Mouse (Mus musculus): ENCODE results near the gene Prkg2.

Prkg2 gene

GRCm38 (mm10) chr5:99036596-99037441 lies at the start of gene Prkg2:
Gene Prkg2, minus strand, starts transcription at chr5:99037351.
- DNase-seq (ENCODE audit: low spot score in 2 of 2): peak; percentile 27 to 31

GRCm38 (mm10) chr5:99083955-99084354 lies 46.8 kb upstream of the Prkg2 start:
- DNase-seq (ENCODE audit: low spot score in 2 of 2): no peak

GRCm38 (mm10) chr5:99078375-99078774 lies 41.2 kb upstream of the Prkg2 start:
- no peak for DNase-seq (ENCODE audit: low spot score in 2 of 2)

- DNase-seq (ENCODE audit: low spot score in 2 of 2): no peak
These were observed 31.2 kb upstream of the Prkg2 start for GRCm38 (mm10) chr5:99068391-99068790.

GRCm38 (mm10) chr5:99062582-99062981 lies 25.4 kb upstream of the Prkg2 start:
- DNase-seq (ENCODE audit: low spot score in 2 of 2): no peak

GRCm38 (mm10) chr5:99039021-99039420 lies 1.9 kb upstream of the Prkg2 start:
- no peak for DNase-seq (ENCODE audit: low spot score in 2 of 2)

DNA sequence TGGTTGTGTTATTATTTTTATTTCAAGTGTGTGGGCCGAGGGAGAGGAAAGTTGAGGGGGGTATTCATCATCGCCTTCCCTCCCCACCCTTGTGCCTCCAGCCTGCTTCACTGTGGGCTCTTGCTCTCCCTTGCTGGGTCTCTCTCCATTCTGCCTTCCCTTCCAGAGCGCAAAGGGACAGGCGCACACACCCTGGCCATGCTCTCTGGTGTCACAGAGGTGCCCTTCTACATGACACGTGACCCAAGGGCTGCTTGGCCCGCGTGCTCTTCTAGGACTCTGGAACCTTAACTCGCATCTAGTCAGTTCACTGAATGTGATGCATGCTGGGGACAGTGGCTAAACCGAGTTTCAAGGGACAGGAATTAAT lies 276 bp upstream of the Prkg2 start:
- no peak for DNase-seq (ENCODE audit: low spot score in 2 of 2)

- no peak for DNase-seq (ENCODE audit: low spot score in 2 of 2)
These were observed 1.2 kb downstream of the Prkg2 start for GRCm38 (mm10) chr5:99035961-99036360.

- DNase-seq (ENCODE audit: low spot score in 2 of 2): no peak
These were observed 5.5 kb downstream of the Prkg2 start for GRCm38 (mm10) chr5:99031551-99032149.

DNA sequence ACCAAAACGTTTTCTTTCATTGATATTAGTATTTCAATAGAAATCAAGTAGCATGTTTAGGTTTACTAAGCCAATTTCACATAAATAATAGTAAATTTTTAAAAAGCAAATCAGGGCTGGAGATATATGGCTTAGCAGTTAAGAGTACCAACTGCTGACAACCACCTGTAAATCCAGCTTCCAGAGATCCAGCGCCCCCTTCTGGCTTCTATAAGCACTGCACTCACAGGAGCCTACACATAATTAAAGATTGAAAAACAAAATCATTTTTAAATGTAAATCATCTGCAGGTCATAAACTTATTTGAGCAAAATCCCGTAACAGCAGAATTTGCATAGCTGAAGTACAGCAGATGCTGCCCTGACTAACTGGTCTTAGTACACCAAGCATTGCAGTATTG lies 10.8 kb downstream of the Prkg2 start:
- no peak for DNase-seq (ENCODE audit: low spot score in 2 of 2)

DNA sequence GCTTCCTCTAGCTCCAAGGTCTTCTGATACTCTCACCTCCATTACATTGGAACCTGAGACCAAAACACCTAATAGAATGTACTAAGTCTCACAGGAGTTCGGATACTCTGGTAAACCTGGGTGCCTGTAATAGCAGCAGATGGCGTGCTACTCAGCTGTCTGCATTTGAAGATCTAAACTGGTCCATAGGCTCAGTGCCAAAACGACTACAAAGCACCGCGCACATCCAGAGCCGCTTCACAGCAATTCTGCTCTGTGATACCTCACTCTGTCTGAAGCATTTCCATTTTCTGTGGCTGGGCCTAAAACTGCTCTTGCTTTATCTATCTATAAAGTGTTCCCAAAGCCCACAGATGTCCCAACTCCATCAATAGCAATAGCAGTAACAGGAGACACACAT lies 17.4 kb downstream of the Prkg2 start:
- DNase-seq (ENCODE audit: low spot score in 2 of 2): peak; percentile 19 to 27

GRCm38 (mm10) chr5:99015140-99015539 lies 22.0 kb downstream of the Prkg2 start:
- DNase-seq (ENCODE audit: low spot score in 2 of 2): no peak

DNA sequence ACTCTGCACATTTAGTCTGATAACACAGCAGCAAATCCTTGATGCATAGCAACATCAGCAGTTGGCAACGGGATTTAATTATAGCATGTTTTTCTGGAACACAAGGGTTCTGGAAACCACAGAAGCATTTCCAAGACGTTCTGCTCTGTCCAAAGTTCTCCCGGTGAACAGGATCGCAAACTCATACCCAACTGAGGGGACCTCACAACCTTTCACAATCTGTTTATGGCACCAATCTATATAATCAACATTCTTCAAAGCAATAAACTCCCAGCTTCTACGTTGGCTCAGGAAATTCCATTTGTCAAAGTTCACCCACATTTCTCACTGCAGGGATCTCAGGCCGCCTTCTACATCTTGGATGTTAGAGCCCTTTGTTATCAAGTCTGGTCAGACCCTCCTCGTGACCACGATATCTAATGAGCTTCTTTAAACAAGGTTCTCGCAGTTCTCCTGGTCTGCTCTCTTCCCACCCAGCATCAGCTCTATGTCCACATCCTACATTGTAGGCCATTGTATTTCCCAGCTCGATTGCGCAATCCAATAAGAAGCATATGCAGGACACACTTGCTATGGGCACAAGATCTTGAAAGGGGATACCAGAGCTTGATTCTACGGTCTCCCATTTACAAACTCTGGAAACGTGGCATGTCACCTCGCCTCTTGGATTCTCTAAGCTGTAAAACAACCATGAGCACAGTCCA lies 26.6 kb downstream of the Prkg2 start:
- no peak for DNase-seq (ENCODE audit: low spot score in 2 of 2)

- no peak for DNase-seq (ENCODE audit: low spot score in 2 of 2)
These were observed 39.0 kb downstream of the Prkg2 start for GRCm38 (mm10) chr5:98998104-98998503.

DNA sequence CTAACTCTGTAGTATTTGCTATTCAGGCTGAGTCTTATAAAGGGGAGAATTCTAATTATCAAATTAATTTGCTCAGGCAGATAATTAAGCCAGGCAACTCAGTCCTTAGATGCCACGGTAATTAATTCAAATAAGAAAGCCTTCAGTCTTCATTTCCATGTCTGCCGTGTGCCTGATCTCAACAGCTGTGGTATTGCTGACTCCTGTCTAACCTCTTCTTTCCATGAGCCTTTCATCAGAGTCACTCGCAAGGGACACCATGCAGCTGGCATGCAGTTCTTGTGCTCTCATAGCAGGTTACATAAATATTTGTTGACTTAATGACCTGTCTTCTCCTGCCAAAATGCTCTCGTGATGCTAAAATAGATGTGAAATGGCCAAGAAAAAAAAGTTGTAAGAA lies 41.4 kb downstream of the Prkg2 start:
- no peak for DNase-seq (ENCODE audit: low spot score in 2 of 2)

DNA sequence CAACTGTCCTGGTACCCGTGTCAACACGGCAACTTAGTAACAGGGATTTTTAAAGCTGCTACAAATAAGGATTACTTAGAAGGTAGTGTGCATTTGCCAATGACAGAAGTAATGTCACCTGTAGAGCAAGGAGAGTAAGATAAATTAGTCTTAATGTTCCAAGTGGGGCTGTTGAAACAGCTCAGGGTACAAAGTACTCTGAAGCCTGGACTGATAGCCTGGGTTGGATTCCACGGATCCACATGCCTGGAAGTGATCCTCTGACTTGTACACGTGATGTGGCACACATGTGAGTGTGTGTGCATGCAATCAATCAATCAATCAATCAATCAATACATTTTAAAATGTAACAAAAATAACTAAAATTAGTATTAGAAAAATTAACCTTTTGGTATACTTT lies 45.6 kb downstream of the Prkg2 start:
- DNase-seq (ENCODE audit: low spot score in 2 of 2): no peak

GRCm38 (mm10) chr5:98987634-98988033 lies 49.5 kb downstream of the Prkg2 start:
- no peak for DNase-seq (ENCODE audit: low spot score in 2 of 2)

DNA sequence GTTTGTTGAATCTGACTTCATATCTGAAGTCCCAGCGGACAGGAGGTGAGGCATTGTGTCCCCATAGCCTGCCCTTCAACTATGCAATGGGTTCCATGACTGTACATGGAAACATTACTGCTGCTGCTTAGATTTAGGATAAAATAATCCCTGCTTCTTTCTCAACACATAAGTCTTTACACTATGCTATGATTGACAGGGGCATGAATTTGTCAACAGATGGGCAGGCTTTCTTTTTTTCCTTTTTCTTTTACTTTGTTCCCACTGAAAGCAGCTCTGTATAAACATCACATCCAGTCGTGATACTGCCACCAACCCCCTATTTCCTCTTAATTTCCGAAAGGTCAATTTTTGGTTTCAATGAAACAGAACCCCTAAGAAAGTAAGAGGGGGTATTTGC lies 50.0 kb downstream of the Prkg2 start:
- DNase-seq (ENCODE audit: low spot score in 2 of 2): no peak

DNA sequence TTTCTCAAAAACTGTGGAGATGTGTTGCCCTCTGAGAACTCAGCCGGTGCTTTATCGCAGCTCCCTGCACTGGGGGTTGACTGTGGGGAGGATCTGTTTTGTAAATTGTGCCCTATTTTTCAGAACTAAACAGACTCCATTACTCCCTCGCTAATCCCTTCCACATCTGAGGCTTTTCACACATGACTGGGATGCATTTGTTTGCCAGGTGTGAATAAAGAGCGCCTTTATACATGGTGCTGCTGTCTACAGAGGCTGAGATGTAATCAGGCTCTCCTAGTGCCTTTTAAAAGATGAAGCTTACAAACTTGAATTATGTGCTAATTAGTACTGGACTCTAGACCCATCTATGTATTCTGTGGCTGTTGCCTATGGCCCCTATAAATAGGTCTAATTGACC lies 50.7 kb downstream of the Prkg2 start:
- no peak for DNase-seq (ENCODE audit: low spot score in 2 of 2)

DNA sequence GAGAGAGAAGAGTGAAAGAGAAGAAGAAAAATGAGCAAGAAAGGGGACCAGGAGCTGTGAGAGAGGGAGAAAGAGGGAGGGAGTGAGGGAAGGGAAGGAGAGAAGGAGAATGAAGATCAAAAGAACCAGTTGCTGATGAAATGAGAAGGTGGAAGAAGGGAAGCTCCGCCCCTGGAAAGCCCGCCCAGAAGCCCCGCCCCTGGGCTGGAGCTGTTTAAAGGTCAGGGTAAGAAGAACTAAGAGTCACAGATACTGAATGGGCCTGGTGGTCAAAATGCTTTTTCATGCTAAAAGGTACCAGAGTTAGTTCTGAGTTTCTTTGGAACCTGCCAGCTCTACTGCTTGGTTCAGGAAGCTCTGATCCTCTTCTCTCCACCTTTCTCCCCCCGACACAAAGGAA lies 51.1 kb downstream of the Prkg2 start:
- no peak for DNase-seq (ENCODE audit: low spot score in 2 of 2)

DNA sequence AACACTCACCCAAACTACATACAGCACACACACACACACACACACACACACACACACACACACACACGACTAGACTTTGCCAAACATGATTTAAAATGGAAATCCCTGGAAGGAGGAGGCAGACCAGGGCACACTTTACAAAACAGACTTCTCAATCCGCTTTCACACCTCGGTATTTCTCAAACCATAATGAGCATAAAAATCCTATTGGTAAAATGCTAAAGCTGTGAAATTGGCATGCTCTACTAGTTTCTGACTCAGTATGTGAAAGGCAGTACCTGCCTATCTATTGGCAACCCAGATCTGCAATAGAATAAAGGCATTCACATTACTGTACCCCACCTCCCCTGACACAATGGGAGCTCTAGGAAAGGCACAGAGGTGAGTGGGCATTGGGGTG lies 52.1 kb downstream of the Prkg2 start:
- DNase-seq (ENCODE audit: low spot score in 2 of 2): no peak

GRCm38 (mm10) chr5:98981304-98981703 lies 55.8 kb downstream of the Prkg2 start:
- no peak for DNase-seq (ENCODE audit: low spot score in 2 of 2)

DNA sequence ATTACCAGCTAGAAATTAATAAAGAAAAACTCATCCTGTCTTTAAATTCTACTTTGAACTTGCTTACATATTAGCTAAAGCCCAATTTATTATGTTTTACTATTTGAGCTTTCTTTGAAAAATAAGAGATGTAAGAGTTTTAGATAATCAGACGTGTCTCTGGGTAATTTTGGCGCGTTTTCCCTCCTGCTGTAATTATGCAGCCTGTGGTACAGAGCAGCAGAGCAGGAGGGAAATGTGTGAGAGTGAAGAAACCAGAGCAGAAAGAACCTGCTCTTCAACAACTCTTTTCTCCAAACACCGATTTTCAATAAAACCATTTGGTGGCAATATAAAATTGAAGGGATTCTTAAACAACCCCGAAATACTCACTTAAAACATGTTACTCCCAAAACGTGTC lies 58.8 kb downstream of the Prkg2 start:
- no peak for DNase-seq (ENCODE audit: low spot score in 2 of 2)

Data from frontal cortex, postnatal 25 days (tissue).